Mouse (Mus musculus) neural tube, embryonic 11.5 days (tissue): Measurements from ENCODE around the gene Cldn3. TPM values are rescaled to one million over a fixed set of nuclear protein-coding genes. Genes with fewer than 3 reads are reported as not detected.

Source experiments
- ATAC-seq: fragments of 200-750 bp; cut with Nextera tagmentation; 2 replicates; pipeline ENCODE4 v1.8.0; 2017; ENCODE audit warnings: moderate number of reproducible peaks, mild to moderate bottlenecking, moderate TSS enrichment, moderate library complexity; ENCODE audit not compliant: insufficient read depth, low FRiP score, low TSS enrichment
- DNase-seq: peaks from one replicate; pipeline ENCODE4 v3.0.0-alpha.2; 2015; ENCODE audit warnings: low spot score
- H3K27ac ChIP-seq: fragments of 300-500 bp; sonication (generic); 2 replicates; pipeline ENCODE4 v1.5.1; 2014; ENCODE audit warnings: low read depth, mild to moderate bottlenecking, low read length
- H3K27me3 ChIP-seq: fragments of 300-500 bp; sonication (generic); 2 replicates; pipeline ENCODE4 v1.6.1; 2014; ENCODE audit warnings: mild to moderate bottlenecking, low read length, mixed read lengths; ENCODE audit not compliant: control insufficient read depth, insufficient read depth
- H3K36me3 ChIP-seq: fragments of 300-500 bp; sonication (generic); 2 replicates; pipeline ENCODE4 v1.6.1; 2014; ENCODE audit warnings: mild to moderate bottlenecking, low read length, moderate library complexity, mixed read lengths; ENCODE audit not compliant: control insufficient read depth, insufficient read depth
- H3K4me1 ChIP-seq: fragments of 300-500 bp; sonication (generic); 2 replicates; pipeline ENCODE4 v1.6.1; 2014; ENCODE audit warnings: low read length, mixed read lengths; ENCODE audit not compliant: control insufficient read depth, insufficient read depth
- H3K4me2 ChIP-seq: fragments of 300-500 bp; sonication (generic); 2 replicates; pipeline ENCODE4 v1.6.1; 2014; ENCODE audit warnings: low read depth, mild to moderate bottlenecking, moderate library complexity
- H3K4me3 ChIP-seq: fragments of 300-500 bp; sonication (generic); 2 replicates; pipeline ENCODE4 v1.5.1; 2014; ENCODE audit warnings: low read depth, low read length
- H3K9ac ChIP-seq: fragments of 300-500 bp; sonication (generic); 2 replicates; pipeline ENCODE4 v1.6.1; 2014; ENCODE audit warnings: mild to moderate bottlenecking, low read length
- H3K9me3 ChIP-seq: fragments of 300-500 bp; sonication (generic); 2 replicates; pipeline ENCODE4 v1.6.1; 2016; ENCODE audit warnings: low read length; ENCODE audit not compliant: control insufficient read depth
- whole genome bisulfite sequencing: fragments of 180-500 bp; shearing (Covaris S2); extraction: QIAGEN DNeasy Blood & Tissue Kit; methylation state at CpG from one replicate; pipeline ENCODE4 v1.1.7; 2014; 5-methylcytosine and 5-hydroxymethylcytosine counted together
- polyA plus RNA-seq: library from polyadenylated mRNA; unstranded; fragments of >200 nt; fragmentation: Nextera tagmentation; extraction: Ambion mirVana; gene quantifications from 2 replicates; pipeline ENCODE4 v1.2.1, GENCODE M21; 2014

Gene Cldn3
- polyA plus RNA-seq, 1 experiment from 2014 or later: 2.2 TPM

GRCm38 (mm10) chr5:135007802-135008571 is 22.0 kb downstream of the Cldn3 start:
- ATAC-seq: no peak
- H3K36me3 ChIP-seq: no peaks in the 10 kb centered on the region
- no peaks in the 10 kb centered on the region for H3K27me3 ChIP-seq
- peak overlapping the region; percentile 52 for H3K4me3 ChIP-seq
- peaks cover 15% of the 10 kb centered on the region for H3K4me1 ChIP-seq
- WGBS: 27% methylated on average over 16 of the region's 16 CpGs
- no peak for DNase-seq
- H3K27ac ChIP-seq: peak overlapping the region; percentile 84
- no peaks in the 10 kb centered on the region for H3K9me3 ChIP-seq
- H3K9ac ChIP-seq: peak overlapping the region; percentile 77
- peak overlapping the region; percentile 86 for H3K4me2 ChIP-seq

DNA sequence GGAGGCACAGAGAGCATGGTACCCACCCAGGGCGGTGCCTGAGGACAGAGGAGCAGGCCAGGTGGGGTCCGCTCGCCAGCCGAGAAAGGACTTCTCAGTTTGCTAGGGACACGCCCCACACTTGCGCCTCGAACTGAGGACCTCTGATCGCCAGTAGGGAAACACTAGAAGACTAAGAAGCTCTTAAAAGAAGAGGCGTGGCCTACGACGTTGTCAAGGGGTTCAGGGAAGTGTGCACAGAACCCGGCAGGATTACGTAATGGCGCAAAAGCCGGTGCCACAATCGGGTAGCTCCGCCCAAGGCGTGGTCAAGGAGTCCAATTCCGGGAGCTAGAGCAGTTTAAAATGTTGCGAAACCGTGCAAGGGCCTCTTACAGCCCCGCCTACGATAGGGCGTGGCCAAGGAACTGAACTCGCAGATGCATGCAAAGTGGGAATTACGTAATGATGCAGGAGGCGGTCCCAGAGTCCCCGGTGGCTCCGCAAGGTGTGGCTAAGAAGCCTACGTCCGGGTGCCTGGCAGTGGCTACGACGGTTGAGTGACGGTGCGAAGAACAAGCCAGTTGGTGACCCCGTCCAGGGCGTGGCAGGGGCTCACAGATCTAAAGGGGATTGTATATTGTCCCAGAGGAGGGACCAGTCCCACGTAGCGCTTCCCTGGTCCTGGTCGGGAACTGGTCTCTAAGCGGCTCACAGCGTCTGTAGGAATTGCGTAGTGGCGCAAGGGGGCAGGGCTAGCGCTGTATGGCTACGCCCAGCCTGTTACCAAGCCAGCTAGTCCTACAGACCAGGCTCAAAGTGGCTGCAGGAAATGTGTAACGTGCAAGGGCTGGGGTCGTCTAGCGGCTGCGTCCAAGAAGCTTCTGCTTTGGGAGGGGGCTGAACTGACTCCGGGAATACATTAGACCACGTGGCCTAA is 22.9 kb downstream of the Cldn3 start, which contains the start of gene Abhd11:
Abhd11 (plus strand) TSS at position 482 of the 919 bp plus-strand sequence.
- H3K4me2 ChIP-seq: peak within 1 kb of the TSS; percentile 86
- ATAC-seq (peak; percentile 87), DNase-seq (peak; percentile 99)
- H3K9me3 ChIP-seq: no peaks in the 10 kb centered on the region
- peak within 1 kb of the TSS; percentile 77 for H3K9ac ChIP-seq
- peak within 1 kb of the TSS; percentile 94 for H3K27ac ChIP-seq
- H3K27me3 ChIP-seq: no peaks in the 10 kb centered on the region
- peak within 1 kb of the TSS; percentile 52 for H3K4me3 ChIP-seq
- no peaks in the 10 kb centered on the region for H3K36me3 ChIP-seq
- under 1% methylated on average over 52 of the region's 52 CpGs for WGBS
- H3K4me1 ChIP-seq: peaks cover 15% of the 10 kb centered on the region

DNA sequence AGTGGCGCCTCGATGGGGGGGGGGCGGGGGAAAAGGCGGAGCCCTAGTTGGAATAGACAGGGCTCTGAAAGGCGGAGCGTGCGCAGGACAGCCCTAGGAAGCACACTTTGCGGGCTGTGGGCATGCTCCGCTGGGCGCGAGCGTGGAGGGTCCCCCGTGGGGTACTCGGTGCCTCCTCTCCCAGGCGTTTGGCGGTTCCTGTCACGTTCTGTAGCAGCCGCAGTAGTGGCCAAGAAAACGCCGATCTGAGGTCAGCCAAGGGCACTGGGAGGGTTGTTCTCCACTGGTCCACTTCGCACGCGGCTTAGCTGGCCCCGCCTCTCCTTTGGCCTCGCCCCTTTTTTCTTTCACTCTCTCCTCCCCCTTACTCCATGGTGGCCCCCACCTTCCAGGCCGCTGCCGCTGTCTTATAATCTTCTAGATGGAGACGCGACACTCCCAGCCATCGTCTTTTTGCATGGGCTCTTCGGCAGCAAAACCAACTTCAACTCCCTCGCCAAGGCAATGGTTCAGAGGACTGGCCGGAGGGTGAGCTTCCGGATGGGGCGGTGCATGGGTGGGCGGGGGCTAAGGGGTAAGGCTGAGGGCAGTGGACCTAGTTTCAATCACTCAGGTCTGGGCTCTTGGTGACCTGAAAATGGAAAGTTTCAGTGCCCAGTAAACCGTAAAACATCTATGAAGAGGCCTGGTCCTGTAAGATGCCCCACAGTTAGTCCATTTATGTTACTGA is 23.7 kb downstream of the Cldn3 start:
- peak overlapping the region; percentile 52 for H3K4me3 ChIP-seq
- peak; percentile 87 for DNase-seq
- H3K36me3 ChIP-seq: no peaks in the 10 kb centered on the region
- peak overlapping the region; percentile 86 for H3K4me2 ChIP-seq
- WGBS: under 1% methylated on average over 33 of the region's 37 CpGs
- H3K4me1 ChIP-seq: peaks cover 15% of the 10 kb centered on the region
- peak overlapping the region; percentile 53 for H3K9ac ChIP-seq
- peak overlapping the region; percentile 94 for H3K27ac ChIP-seq
- H3K9me3 ChIP-seq: no peaks in the 10 kb centered on the region
- ATAC-seq: peak; percentile 70
- no peaks in the 10 kb centered on the region for H3K27me3 ChIP-seq

GRCm38 (mm10) chr5:135010320-135010709 is 24.3 kb downstream of the Cldn3 start:
- no peaks in the 10 kb centered on the region for H3K36me3 ChIP-seq
- H3K4me3 ChIP-seq: peak overlapping the region; percentile 52
- H3K4me2 ChIP-seq: peak overlapping the region; percentile 86
- H3K9me3 ChIP-seq: no peaks in the 10 kb centered on the region
- H3K4me1 ChIP-seq: peaks cover 15% of the 10 kb centered on the region
- no peak overlapping the region for H3K9ac ChIP-seq
- no peak overlapping the region for H3K27ac ChIP-seq
- no peaks in the 10 kb centered on the region for H3K27me3 ChIP-seq
- no peak for ATAC-seq
- no peak for DNase-seq
- WGBS: 61% methylated on average over 7 of the region's 7 CpGs

DNA sequence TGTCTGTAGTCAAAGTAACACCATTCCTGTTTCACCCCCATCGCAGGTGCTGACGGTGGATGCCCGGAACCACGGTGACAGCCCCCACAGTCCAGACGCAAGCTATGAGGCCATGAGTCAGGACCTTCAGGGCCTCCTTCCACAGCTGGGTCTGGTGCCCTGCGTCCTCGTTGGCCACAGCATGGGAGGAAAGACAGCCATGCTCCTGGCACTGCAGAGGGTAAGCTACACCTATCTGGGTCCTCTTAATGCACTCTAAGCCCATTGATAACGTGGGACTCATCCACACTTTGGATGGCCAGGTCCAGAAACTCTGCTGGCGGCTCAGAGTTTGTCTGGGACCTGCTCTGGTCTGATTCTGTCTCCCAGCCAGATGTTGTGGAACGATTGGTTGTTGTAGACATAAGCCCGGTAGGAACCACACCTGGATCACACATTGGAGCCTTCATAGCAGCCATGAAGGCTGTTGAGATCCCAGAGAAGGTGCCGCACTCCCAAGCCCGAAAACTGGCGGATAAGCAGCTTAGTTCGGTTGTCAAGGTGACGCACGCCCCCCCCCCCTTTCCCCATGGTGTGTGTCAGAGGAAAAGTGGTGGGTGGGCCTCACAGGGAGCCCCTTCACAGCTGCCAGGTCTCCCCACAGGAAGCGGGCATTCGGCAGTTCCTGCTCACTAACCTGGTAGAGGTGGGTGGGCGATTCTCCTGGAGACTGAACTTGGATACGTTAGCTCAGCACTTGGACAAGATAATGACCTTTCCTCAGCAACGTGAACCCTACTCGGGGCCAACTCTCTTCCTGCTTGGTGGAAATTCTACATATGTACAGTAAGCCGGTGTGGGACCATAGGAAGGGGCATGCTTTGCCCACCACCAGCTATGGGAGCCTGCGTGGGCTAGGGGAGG is 25.1 kb downstream of the Cldn3 start:
- no peaks in the 10 kb centered on the region for H3K27me3 ChIP-seq
- peak overlapping the region; percentile 86; the same call in 1 of the 2 replicates for H3K4me2 ChIP-seq
- H3K4me3 ChIP-seq: no peak overlapping the region; the same call in 1 of the 2 replicates
- H3K4me1 ChIP-seq: peaks cover 15% of the 10 kb centered on the region
- 89% methylated on average over 25 of the region's 25 CpGs for WGBS
- no peaks in the 10 kb centered on the region for H3K36me3 ChIP-seq
- ATAC-seq (no peak), DNase-seq (no peak)
- H3K27ac ChIP-seq: no peak overlapping the region
- H3K9me3 ChIP-seq: no peaks in the 10 kb centered on the region
- 0 out of 2 replicates have a peak overlapping the region, but pooled peaks have one; percentile 14 for H3K9ac ChIP-seq

- Histone ChIP-seq H3K36me3 (no peaks in the 10 kb centered on the region), H3K4me3 (peak overlapping the region; percentile 13), H3K9me3 (no peaks in the 10 kb centered on the region), H3K4me2 (peak overlapping the region; percentile 35), H3K27ac (no peak overlapping the region), H3K4me1 (peaks cover 15% of the 10 kb centered on the region), H3K9ac (peak overlapping the region; percentile 29; the same call in 1 of the 2 replicates), H3K27me3 (no peaks in the 10 kb centered on the region)
- 20% methylated on average over 26 of the region's 26 CpGs for WGBS
- DNase-seq: peak; percentile 40
- no peak for ATAC-seq
Observed at GRCm38 (mm10) chr5:135011809-135012613, 26.0 kb downstream of the Cldn3 start.

- peaks cover 15% of the 10 kb centered on the region for H3K4me1 ChIP-seq
- H3K9me3 ChIP-seq: no peaks in the 10 kb centered on the region
- no peak overlapping the region for H3K27ac ChIP-seq
- peak overlapping the region; percentile 35 for H3K4me2 ChIP-seq
- no peaks in the 10 kb centered on the region for H3K27me3 ChIP-seq
- peak overlapping the region; percentile 13; the same call in 1 of the 2 replicates for H3K4me3 ChIP-seq
- WGBS: 5% methylated on average over 14 of the region's 16 CpGs
- peak; percentile 86 for DNase-seq
- H3K9ac ChIP-seq: peak overlapping the region; percentile 29; the same call in 1 of the 2 replicates
- no peak for ATAC-seq
- H3K36me3 ChIP-seq: no peaks in the 10 kb centered on the region
Observed at GRCm38 (mm10) chr5:135012671-135013441, 26.8 kb downstream of the Cldn3 start.
